In the genomic region with DNA sequence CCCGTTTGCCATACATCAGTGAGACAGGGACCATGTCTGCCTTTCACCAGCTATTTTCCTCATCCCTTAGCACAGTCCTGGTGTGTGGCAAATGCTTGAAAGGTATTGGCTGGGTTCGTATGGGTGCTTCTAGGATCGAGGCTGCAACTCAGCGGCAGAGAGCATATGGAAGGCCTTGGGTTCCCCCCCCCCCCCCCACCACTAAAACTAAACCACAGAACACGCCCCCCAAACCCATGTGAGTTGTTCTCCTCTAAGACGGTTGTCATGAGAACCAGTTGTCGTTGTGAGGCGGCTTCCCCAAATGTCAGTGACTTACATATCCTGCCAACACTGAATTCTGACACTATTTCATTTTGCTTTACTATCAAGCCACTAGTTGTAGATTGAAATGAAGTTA, we compare ENCODE assay signal across 12 mouse cellular contexts. TPM values are rescaled to one million over a fixed set of nuclear protein-coding genes. Genes with fewer than 3 reads are reported as not detected.
DNase-seq lines count a peak whose midpoint lies in the region; ATAC-seq and TF ChIP-seq lines count a peak whose summit lies in the region.
"Had no signal": no experiment of that assay in that cellular context is flagged by ENCODE, and none has a peak within 500 bp of the region (broad histone marks: within the 10 kb centered on the region; RNA-seq: fewer than 3 reads in every experiment).

No protein-coding gene starts in this region.

- H3K4me2 ChIP-seq in heart, postnatal 0 days (ENCODE audit: low read depth, low read length) = peak overlapping the region; percentile 10; the same call in 1 of the 2 replicates
- H3K4me2 ChIP-seq: limb, embryonic 15.5 days had no signal

- H3K9me3 ChIP-seq in heart, postnatal 0 days (replicated peaks; ENCODE audit: control insufficient read depth, low read length) = no peaks in the 10 kb centered on the region
- H3K9me3 ChIP-seq: limb, embryonic 15.5 days had no signal

- no peak for ATAC-seq in heart, postnatal 0 days (ENCODE audit: insufficient read depth, low read depth)
- peak; percentile 78 for ATAC-seq in neutrophil, adult 5-6 weeks (ENCODE audit: extremely low read depth, insufficient number of reproducible peaks, low FRiP score, poor library complexity, severe bottlenecking)

- H3K27me3 ChIP-seq in heart, postnatal 0 days (ENCODE audit: control insufficient read depth, insufficient read depth, low read length) = no peaks in the 10 kb centered on the region
- H3K27me3 ChIP-seq: limb, embryonic 15.5 days had no signal

- no peaks in the 10 kb centered on the region for H3K36me3 ChIP-seq in heart, postnatal 0 days (replicated peaks; ENCODE audit: control insufficient read depth, insufficient read depth, low read length)
- H3K36me3 ChIP-seq: limb, embryonic 15.5 days had no signal

- H3K9ac ChIP-seq in heart, postnatal 0 days (replicated peaks; ENCODE audit: low read depth, low read length) = no peak overlapping the region
- H3K9ac ChIP-seq: limb, embryonic 15.5 days had no signal

- DNase-seq in heart, postnatal 0 days (ENCODE audit: low spot score) = no peak
- DNase-seq in heart, adult 18-20 months = no peak
- peak; percentile 79 for DNase-seq in CD4-positive helper T cell, adult 2 months (ENCODE audit: low read depth, low spot score)
- DNase-seq in right cerebral cortex, postnatal 4 days = no peak
- no peak for DNase-seq in embryo, embryonic 10 days (ENCODE audit: low spot score)
- no peak for DNase-seq in kidney, adult 18-20 months
- DNase-seq: cerebellum, postnatal 25 days; lung, postnatal 36 days had no signal

- TF ChIP-seq EP300 in heart, postnatal 0 days (IDR thresholded peaks at IDR 0.05; ENCODE audit: low read depth) = no peak

- 60% methylated on average over 8 of the region's 8 CpGs for WGBS in heart, postnatal 0 days

- TF ChIP-seq CTCF in heart, postnatal 0 days (IDR thresholded peaks at IDR 0.05; ENCODE audit: low read depth) = no peak
- no peak for TF ChIP-seq CTCF in cortical plate, adult 2 months (IDR thresholded peaks at IDR 0.05; ENCODE audit: extremely low read depth, insufficient read depth, low read length)

- H3K27ac ChIP-seq in heart, postnatal 0 days (ENCODE audit: low read depth) = peak overlapping the region; percentile 61; the same call in 1 of the 2 replicates
- peak overlapping the region; percentile 11; the same call in 1 of the 2 replicates for H3K27ac ChIP-seq in cortical plate, adult 2 months (ENCODE audit: insufficient read depth, low read length)
- H3K27ac ChIP-seq: limb, embryonic 15.5 days had no signal

- no peak overlapping the region for H3K4me3 ChIP-seq in heart, postnatal 0 days (ENCODE audit: low read depth, low read length)
- H3K4me3 ChIP-seq in cortical plate, adult 2 months (ENCODE audit: insufficient read depth, low read length) = no peak overlapping the region
- H3K4me3 ChIP-seq: erythroblast, embryonic 14.5 days; limb, embryonic 15.5 days had no signal

- no peak for TF ChIP-seq POLR2A in cortical plate, adult 2 months (IDR thresholded peaks at IDR 0.05; ENCODE audit: extremely low read depth, insufficient read depth, low read length)

- 0 out of 2 replicates have a peak, but pooled peaks cover 10% of the 10 kb centered on the region for H3K4me1 ChIP-seq in heart, postnatal 0 days (ENCODE audit: control insufficient read depth, insufficient read depth)
- H3K4me1 ChIP-seq in cortical plate, adult 2 months (ENCODE audit: control insufficient read depth, insufficient read depth, low read length) = peaks cover 24% of the 10 kb centered on the region

RNA-seq across cellular contexts. Expression of a gene that starts 24.9 kb away (rescaled TPM):
- 3.7 and 9.1 TPM in 2 replicates for total RNA-seq in heart, postnatal 0 days (2014; rRNA removed; ENCODE audit: low replicate concordance)
- 5.0 and 5.1 TPM in 2 replicates for polyA plus RNA-seq in heart, postnatal 0 days (2015; fragmentation: Nextera tagmentation; extraction: Ambion mirVana)
- 10 to 100 TPM; 11.6 to 16.1 TPM for total RNA-seq in heart, adult 18-20 months (2021)
- 51.5 and 55.4 TPM in 2 replicates for polyA plus RNA-seq in cortical plate, adult 2 months (2012; rRNA removed)
- 51.2 and 52.0 TPM in 2 replicates for total RNA-seq in neutrophil, adult 5-6 weeks (2017)
